Mouse (Mus musculus) brain, embryonic 14.5 days (tissue): Measurements from ENCODE around the gene Zfp978.
"Not testable (repeated sequence)": the region's sequence is repeated elsewhere in the genome, so short reads cannot be mapped to it uniquely, and the experiment has no call there.

Source experiments
- CTCF ChIP-seq: fragments of 200-500 bp; IDR thresholded peaks from 2 replicates; pipeline ENCODE4 v1.5.1; 2012; ENCODE audit warnings: inconsistent platforms, mild to moderate bottlenecking, moderate library complexity, borderline replicate concordance; ENCODE audit not compliant: insufficient read depth, insufficient read length; ENCODE audit errors: extremely low read depth
- POLR2A ChIP-seq: fragments of 200-500 bp; IDR thresholded peaks from 2 replicates; pipeline ENCODE4 v1.6.1; 2012; ENCODE audit warnings: mild to moderate bottlenecking, inconsistent platforms, borderline replicate concordance; ENCODE audit not compliant: poor library complexity, insufficient read depth, insufficient read length, severe bottlenecking; ENCODE audit errors: extremely low read depth

DNA sequence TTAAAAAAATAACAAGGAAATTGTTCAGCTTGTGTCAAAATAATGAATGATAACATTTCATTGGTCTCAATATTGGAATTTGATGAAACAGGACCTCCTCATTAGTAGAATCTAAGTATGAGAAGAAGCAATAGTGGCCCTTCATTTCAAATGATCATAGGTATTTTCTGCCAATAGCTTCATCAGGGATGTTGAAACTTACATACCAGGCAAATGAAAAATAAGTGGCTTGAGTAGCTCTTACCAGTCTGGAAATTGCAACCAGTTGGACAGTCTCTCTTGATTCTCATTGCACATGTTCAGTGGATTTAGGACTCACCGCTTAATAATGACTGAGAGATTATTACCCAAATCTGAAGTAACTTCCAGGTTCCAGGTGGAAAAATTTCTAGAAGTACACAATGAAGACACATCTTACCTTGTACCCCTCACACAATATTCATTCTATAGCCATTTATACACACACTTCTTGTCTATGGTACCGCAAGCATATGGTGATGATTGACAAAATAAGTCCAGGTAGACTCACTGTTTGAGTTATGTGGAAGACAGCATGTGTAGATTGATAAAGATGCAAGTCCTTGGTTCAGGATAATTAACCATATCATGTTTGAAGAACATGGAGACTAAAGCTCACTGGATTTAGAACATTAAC is 25.9 kb upstream of the Zfp978 start:
- not testable (repeated sequence) for TF ChIP-seq POLR2A, CTCF
